Mouse (Mus musculus): Measurements from ENCODE around the gene Meiob.

The Meiob gene

GRCm38 (mm10) chr17:24803952-24804951 is at the start of gene Meiob:
Gene Meiob (plus strand): TSS chr17:24804289.
- DNase-seq (ENCODE audit: low spot score), result peak; percentile 73

- no peak for DNase-seq (ENCODE audit: low spot score)
Measured at GRCm38 (mm10) chr17:24757394-24757793, 46.7 kb upstream of the Meiob start.

GRCm38 (mm10) chr17:24761121-24761520 is 43.0 kb upstream of the Meiob start:
- no peak for DNase-seq (ENCODE audit: low spot score)

- no peak for DNase-seq (ENCODE audit: low spot score)
Measured at GRCm38 (mm10) chr17:24765016-24765905, 38.8 kb upstream of the Meiob start.

- no peak for DNase-seq (ENCODE audit: low spot score)
Measured at GRCm38 (mm10) chr17:24766266-24766875, 37.7 kb upstream of the Meiob start.

- DNase-seq (ENCODE audit: low spot score), result no peak
Measured at GRCm38 (mm10) chr17:24769146-24769545, 34.9 kb upstream of the Meiob start.

- DNase-seq (ENCODE audit: low spot score), result no peak
Measured at GRCm38 (mm10) chr17:24773241-24773640, 30.8 kb upstream of the Meiob start.

- no peak for DNase-seq (ENCODE audit: low spot score)
Measured at GRCm38 (mm10) chr17:24775173-24775572, 28.9 kb upstream of the Meiob start.

- DNase-seq (ENCODE audit: low spot score), result no peak
Measured at GRCm38 (mm10) chr17:24777073-24777472, 27.0 kb upstream of the Meiob start.

- no peak for DNase-seq (ENCODE audit: low spot score)
Measured at GRCm38 (mm10) chr17:24780821-24781220, 23.3 kb upstream of the Meiob start.

- DNase-seq (ENCODE audit: low spot score), result no peak
Measured at GRCm38 (mm10) chr17:24792190-24792589, 11.9 kb upstream of the Meiob start.

GRCm38 (mm10) chr17:24794791-24795190 is 9.3 kb upstream of the Meiob start:
- no peak for DNase-seq (ENCODE audit: low spot score)

GRCm38 (mm10) chr17:24796969-24797368 is 7.1 kb upstream of the Meiob start:
- DNase-seq (ENCODE audit: low spot score), result no peak

GRCm38 (mm10) chr17:24798229-24798628 is 5.9 kb upstream of the Meiob start:
- no peak for DNase-seq (ENCODE audit: low spot score)

- no peak for DNase-seq (ENCODE audit: low spot score)
Measured at GRCm38 (mm10) chr17:24799476-24799875, 4.6 kb upstream of the Meiob start.

GRCm38 (mm10) chr17:24800524-24800923 is 3.6 kb upstream of the Meiob start:
- DNase-seq (ENCODE audit: low spot score), result no peak

GRCm38 (mm10) chr17:24811211-24811610 is 7.1 kb downstream of the Meiob start:
- DNase-seq (ENCODE audit: low spot score), result no peak

GRCm38 (mm10) chr17:24812215-24812614 is 8.1 kb downstream of the Meiob start:
- no peak for DNase-seq (ENCODE audit: low spot score)

- no peak for DNase-seq (ENCODE audit: low spot score)
Measured at GRCm38 (mm10) chr17:24815256-24815655, 11.2 kb downstream of the Meiob start.

GRCm38 (mm10) chr17:24817503-24817902 is 13.4 kb downstream of the Meiob start:
- DNase-seq (ENCODE audit: low spot score), result no peak

- no peak for DNase-seq (ENCODE audit: low spot score)
Measured at GRCm38 (mm10) chr17:24818172-24818571, 14.1 kb downstream of the Meiob start.

- DNase-seq (ENCODE audit: low spot score), result no peak
Measured at GRCm38 (mm10) chr17:24819469-24819868, 15.4 kb downstream of the Meiob start.
